Mouse (Mus musculus): ENCODE measurements around the gene Piwil1.
A peak's percentile ranks its signal among the peaks of the same experiment; 100 is the strongest.
"Not testable (repeated sequence)": the region's sequence is repeated elsewhere in the genome, so short reads cannot be mapped to it uniquely, and the experiment has no call there.

The Piwil1 gene

DNA sequence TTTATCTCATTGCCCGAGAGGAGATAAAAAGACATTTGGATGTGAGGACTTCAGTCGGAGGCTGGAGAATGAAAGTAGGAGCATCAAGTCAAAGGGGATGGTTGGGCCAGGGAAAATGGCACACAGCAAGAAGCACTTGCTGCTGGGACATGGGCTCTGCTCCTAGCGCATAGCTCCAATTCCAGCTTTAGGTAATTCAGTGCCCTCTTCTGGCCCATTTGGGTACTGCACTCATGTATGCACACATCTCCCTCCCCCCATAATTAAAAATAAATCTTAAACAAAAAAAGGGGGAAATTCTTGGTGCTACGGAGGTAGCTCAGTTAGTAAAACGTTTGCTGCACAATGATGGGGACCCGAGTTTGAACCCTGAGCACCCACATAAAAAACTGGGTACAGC is 9.5 kb downstream of the Piwil1 start:
- no peak for DNase-seq

DNA sequence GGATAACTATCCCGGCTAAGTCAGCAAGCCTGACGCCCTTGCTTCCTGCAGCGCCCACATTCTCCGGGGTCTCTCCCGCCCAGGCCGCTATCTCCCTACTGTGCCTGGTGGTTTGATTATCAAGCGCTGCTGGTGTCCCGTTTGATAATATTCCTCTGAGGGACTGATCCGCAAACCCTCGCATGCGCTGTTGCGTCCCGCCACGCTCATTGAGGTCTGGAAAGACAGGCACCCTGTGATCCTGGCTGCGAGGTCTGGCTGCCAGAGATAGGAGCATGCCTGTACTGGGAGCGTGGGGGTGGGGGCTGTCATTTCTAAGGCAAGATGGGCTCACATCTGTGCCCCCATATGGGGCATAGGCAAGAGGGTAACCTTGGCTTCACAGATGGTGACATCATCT is 12.8 kb downstream of the Piwil1 start:
- DNase-seq: no peak

- DNase-seq: not testable (repeated sequence)
Measured at GRCm38 (mm10) chr5:128720461-128720860, 18.1 kb downstream of the Piwil1 start.

- no peak for DNase-seq
Measured at GRCm38 (mm10) chr5:128729341-128729740, 27.0 kb downstream of the Piwil1 start.

DNA sequence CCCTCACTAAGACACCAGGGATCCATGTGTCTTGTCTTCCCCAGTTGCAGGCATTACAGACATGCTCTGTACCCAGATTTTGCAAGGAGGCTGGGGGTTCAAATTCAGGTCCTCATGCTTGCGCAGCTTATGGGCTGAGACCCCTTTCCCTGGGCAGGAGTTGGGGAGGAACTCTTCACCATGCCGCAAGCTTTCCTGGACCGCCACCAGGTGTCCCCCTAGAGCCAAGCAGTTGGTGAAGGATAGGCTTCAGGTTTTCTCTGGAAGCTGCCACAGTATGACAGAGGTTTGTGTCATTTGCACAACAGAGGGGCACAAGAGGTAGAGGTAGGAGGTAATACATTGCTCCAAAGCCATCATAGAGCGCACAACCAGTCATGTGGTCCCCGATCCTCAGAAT is 28.3 kb downstream of the Piwil1 start:
- DNase-seq: peak; percentile 38

DNA sequence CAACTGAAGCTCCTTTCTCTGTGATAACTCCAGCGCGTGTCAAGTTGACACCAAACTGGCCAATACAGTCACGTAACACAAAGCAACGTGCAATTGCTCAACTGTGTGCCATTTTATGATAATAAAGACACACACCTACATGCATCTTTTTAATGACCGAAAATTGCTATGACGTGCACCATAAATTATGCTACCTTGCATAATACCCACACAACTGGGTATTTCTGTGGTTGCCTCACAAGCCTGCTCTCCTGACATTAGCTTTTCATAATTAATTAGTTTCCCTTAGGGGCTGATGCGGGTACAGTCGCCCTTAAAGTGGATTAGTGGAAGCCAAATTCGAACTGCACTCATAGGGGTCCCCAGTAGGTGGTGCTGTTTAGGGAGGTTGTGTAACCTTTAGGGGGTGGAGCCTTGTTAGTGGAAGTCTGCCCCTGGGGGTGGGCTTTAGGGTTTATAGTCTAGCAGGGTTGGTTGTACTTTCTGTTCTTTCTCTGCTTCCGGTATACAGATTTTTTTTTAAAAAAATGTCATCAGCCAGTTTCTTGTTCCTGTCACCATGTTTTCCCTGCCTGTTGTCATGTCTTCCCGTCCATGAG is 30.2 kb downstream of the Piwil1 start:
- no peak for DNase-seq

- DNase-seq: peak; percentile 60
Measured at GRCm38 (mm10) chr5:128733955-128734354, 31.6 kb downstream of the Piwil1 start.

GRCm38 (mm10) chr5:128735921-128736320 is 33.6 kb downstream of the Piwil1 start:
- DNase-seq: no peak

DNA sequence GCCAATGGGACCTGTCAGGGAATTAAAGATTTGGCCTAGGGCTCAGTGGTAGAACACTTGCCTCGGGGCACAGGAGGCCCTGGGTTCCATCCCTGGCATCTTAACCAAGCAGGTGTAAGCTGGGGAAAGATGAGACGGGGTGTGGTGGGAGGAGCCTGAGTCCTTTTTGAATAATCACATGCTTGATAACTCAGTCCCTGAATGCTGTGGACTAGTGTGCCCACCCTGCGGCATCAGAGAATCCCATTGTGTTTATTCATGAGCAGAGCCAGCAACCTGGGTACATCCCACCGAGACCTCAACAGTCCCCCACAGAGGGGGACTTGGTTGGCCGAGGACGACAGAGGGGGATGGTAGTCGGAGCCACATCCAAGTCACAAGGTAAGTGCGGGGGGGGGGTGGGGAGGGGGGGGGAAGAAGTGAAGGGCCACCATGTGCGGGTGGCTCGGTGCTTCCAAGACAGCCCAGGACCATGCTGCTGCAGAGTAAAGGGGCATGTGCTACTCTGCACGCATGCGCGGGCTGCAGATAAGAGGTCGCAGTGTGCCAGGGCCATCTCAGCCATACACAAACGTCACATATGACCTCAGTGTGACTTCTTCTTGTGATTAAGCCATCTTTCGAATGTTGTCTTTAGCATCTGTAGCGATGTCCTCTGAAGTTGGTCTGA is 37.0 kb downstream of the Piwil1 start:
- no peak for DNase-seq

GRCm38 (mm10) chr5:128739838-128740171 is 37.5 kb downstream of the Piwil1 start:
- DNase-seq: no peak

- no peak for DNase-seq
Measured at GRCm38 (mm10) chr5:128744351-128744750, 42.0 kb downstream of the Piwil1 start.

- DNase-seq: no peak
Measured at GRCm38 (mm10) chr5:128745206-128745605, 42.9 kb downstream of the Piwil1 start.

GRCm38 (mm10) chr5:128746261-128746660 is 43.9 kb downstream of the Piwil1 start:
- no peak for DNase-seq

DNA sequence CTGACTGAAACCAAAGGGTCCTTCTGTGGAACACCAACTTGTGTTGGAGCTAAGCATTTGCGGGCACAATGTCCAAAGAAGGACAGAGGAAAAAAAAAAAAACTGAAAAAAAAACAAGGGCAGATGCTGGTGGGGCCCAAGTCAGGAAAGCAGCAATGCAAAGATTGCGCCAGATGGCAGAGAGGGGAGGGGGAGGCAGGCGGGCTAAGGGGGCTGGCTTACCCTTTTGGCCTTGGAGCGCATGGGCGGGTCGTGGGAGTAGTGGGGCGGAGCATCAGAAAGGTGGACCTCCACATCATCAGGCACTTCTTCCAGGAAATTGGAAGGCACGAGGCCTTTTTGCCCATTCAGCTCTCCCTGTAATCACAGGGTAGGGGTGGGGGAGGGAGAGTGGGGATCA is 58.8 kb downstream of the Piwil1 start:
- DNase-seq: no peak

DNA sequence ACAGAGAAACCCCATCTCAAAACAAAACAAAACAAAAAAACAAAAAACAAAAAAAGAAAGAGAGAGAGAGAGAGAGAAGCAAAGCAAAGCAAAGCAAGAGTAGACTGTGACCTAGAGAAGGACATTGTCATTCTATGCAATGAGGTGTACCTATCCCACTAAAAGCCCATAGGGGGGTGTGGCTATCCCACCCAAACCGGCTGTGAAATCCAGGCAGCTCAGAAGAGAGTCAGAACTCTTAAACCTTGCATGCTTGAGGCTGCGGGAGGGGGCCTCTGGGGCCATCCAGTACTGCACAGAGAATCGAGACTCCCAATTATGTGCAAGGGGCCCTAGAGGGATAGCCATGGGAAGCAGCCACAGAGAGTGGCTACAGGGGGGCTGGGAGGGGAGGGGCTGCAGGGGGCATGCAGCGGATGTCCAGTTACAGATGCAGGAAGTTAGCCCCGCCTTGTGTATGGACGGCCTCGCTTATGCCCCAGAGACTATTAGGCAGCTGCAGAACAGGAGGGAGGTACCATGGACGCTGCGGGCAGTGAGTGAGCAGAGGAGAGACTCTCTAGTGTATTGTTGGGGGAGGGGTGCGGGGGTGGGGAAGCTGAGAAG is 66.8 kb downstream of the Piwil1 start:
- no peak for DNase-seq

GRCm38 (mm10) chr5:128776386-128776785 is 74.1 kb downstream of the Piwil1 start:
- no peak for DNase-seq

DNA sequence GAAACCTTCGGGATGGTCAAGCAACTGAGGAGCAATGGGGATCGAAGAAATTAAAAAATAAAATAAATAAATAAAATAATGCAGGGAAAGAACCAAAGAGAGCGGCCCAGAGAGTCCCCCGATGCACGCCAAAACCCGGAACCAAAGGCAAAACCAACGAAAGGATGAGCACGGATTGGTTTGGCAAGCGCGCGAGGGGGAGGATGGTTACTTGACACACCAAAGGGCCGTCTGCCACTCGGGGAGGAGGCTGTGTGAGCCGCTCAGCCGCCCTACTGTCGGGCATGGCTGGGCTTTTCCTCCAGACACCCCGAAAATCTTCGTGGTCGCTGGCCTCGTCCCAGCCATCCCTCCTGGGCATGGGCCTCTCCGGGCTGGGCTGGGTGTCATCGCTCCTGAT is 79.3 kb downstream of the Piwil1 start:
- DNase-seq: no peak

DNA sequence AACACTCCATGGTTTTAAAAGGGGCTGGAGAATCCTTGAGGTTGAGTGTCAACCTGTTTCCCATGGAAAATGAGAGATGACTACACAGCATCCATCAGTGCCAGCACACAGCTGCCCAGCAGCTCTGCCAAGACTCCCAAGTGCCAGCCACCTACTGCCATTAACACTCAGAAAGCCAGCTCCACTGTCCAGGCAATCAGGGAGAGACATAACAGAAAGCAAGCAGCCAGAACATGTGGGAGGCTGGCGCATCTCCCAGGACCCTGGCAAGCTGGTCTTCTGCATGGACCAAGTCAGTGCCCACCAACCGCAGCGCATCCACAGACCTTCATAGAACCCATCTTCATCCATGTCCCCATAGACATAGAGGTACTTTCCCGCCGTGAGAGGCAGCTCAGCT is 98.3 kb downstream of the Piwil1 start:
- no peak for DNase-seq
